Mouse (Mus musculus) megakaryocyte-erythroid progenitor cell, adult 5-6 weeks (primary cell): ENCODE measurements around the gene Ndnf. TPM values are rescaled to one million over a fixed set of nuclear protein-coding genes. Genes with fewer than 3 reads are reported as not detected.

Experiments
- ATAC-seq: replicated peaks from 2 replicates; pipeline ENCODE4 v1.8.0; 2016; ENCODE audit warnings: mild to moderate bottlenecking, inconsistent platforms; ENCODE audit not compliant: severe bottlenecking, poor library complexity, low FRiP score, low TSS enrichment
- total RNA-seq, 2 experiments: library from RNA; stranded (forward) in 1 of 2; stranded (reverse) in 1 of 2; fragments of 200-1000, 215-1000 nt in 1 of 2; fragments of >200 nt in 1 of 2; fragmentation: Nextera tagmentation in 1 of 2; gene quantifications; 2 replicates each; pipeline ENCODE4 v1.2.3; 2014 to 2017

Gene Ndnf
- total RNA-seq, 2 experiments from 2014 or later: 0.28 TPM; not detected in 1

DNA sequence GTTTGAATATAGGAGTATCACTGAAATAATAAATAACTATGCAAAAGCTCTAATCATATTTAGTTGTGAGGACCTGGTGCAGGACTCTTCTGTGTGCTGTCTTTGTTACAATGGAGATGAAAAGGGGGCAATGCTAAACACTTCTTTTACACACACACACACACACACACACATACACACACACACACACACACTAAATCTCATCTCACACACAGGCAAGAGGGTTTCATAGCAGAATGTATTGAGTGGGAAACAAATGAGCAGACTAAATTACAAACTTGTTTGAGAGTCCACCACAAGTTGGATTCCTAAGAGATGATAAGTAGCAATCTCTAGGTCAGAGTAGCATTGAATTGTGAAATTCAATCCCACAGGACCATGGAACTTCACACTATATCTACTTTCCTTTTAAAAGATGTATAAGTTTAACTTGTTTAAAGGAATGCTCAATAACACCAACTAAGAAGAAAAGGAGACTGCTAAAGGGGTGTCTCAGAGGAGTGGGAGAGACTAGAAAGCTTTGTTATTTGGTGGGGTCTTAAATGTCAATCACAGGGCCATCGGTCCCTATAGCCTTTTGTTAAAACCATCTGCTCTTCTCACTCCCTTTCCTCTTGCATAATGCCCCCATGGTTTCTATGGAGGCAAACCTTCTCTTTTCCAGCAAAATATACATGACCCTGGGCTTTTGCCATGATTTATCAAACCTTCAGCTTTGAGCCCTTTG lies 71.9 kb downstream of the Ndnf start:
- no peak for ATAC-seq

DNA sequence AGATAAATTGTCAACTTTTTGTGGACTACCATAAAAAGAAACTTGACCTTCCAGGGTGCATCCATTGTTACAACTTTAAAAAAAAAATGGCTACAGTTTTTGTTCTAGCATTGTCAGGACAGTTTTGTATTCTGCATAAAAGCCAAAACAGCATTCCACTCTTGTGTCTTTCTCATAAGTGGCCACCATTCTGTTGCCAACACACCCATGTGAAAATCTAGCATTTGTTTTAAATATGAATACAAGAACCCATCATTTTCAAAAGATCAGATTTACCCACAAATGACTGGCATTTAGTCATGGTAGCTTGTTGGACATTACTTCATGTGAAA lies 72.4 kb downstream of the Ndnf start:
- no peak for ATAC-seq

DNA sequence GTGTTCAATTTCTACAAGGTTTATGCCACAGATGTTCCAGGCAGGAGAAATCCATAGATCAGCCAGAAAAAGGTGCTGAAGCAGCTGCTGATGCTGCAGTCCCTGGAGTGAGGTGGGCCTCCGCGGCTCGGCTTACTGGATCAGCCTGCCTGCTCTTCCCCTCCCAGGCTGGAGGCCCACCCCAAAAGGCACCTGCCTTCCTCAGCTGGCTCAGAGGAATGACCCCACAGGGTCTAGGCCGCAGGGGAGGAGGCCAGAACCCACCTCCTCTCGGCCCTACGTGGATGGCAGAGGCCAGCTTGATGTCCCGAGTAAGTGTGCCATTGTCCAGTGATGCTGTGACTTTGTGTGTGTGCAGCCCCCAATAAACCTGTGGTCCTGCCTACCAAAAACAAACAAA lies 86.8 kb downstream of the Ndnf start:
- no peak for ATAC-seq

DNA sequence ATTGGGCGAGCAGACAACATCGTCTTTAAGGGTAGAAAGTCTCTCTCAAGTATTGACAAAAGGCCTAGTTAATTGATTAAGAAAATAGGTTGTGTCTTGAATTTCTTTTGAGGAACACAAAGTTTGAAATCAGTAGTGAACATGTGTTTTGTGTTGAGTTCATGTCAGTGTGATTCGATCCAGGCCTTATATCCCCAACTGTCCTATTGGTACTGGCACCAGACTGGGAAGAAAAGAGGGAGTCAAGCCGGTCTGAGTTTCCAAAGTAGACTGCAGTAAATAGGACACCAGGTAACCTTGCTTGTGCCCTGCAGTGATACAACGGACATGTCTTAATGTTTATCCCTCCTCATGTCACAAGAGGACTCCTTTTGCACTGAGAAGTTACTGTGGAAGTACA lies 87.8 kb downstream of the Ndnf start:
- no peak for ATAC-seq

DNA sequence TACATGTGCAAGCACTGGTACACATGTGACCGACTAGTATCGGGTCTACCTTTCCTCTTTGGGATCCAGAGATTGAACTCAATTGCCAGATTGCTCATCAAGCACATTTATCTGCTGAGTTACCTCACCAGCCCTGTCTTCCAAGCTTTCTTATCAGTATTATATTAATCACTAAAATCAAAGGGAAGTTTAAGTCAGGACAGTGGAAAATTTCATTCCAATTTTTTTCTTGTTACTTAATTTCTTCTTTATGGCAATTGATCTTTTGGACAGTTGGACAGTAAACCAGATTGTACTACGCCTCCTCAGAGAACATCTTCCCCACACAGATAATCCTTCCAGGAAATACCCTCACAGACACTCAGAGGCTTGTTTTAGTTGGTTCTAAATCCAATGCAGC lies 88.7 kb downstream of the Ndnf start:
- no peak for ATAC-seq

Other genes starting within 250 kb of the Ndnf start
- 7.1 TPM in 1 of 2 replicates, not detected in the other for gene Tnip3, start 146.3 kb upstream of the Ndnf start, total RNA-seq (2014; fragmentation: Nextera tagmentation)
- gene Tnip3, start 146.3 kb upstream of the Ndnf start, total RNA-seq (2017): 4.3 and 8.8 TPM in 2 replicates
- 2.8 and 3.1 TPM in 2 replicates for gene Prdm5, start 107.4 kb downstream of the Ndnf start, total RNA-seq (2014; fragmentation: Nextera tagmentation)
- gene Prdm5, start 107.4 kb downstream of the Ndnf start, total RNA-seq (2017): 7.0 and 9.0 TPM in 2 replicates